Mouse (Mus musculus): ENCODE measurements around the gene Prr7. TPM values are rescaled to one million over a fixed set of nuclear protein-coding genes. Genes with fewer than 3 reads are reported as not detected.

Gene Prr7
- total and polyA plus RNA-seq, 3 experiments: 0.86 to 1.1 (median 0.94) TPM

- intact Hi-C loops (cut with DNase I): loop anchor here (1.0 to 2.0 kb wide), 3 partner anchors 24 to 64 kb away; partner anchors contain the start of gene Ddx41
- whole genome bisulfite sequencing: 1% methylated on average over 25 of the region's 25 CpGs
- DNase-seq: peak; percentile 76 to 81
- H3K4me1 ChIP-seq (ENCODE audit: control insufficient read depth, insufficient read depth, low read length): peaks cover 18% of the 10 kb centered on the region
- no peaks in the 10 kb centered on the region; the same call in 1 of the 2 replicates for H3K79me2 ChIP-seq (replicated peaks; ENCODE audit: control insufficient read depth, insufficient read depth, low read length)
- H3K36me3 ChIP-seq (ENCODE audit: control insufficient read depth, insufficient read depth, low read length): no peaks in the 10 kb centered on the region
- TF ChIP-seq POLR2A (IDR thresholded peaks at IDR 0.05; ENCODE audit: insufficient read depth, low read depth, low read length) (no peak), CTCF (IDR thresholded peaks at IDR 0.05) (no peak), EP300 (IDR thresholded peaks at IDR 0.05; ENCODE audit: insufficient read depth, low read depth, low read length) (no peak)
- H3K4me3 ChIP-seq: peak overlapping the region; percentile 80
- peak overlapping the region; percentile 93 for H3K27ac ChIP-seq
- peak overlapping the region; percentile 86 for H3K9ac ChIP-seq (ENCODE audit: low read depth, low read length)
- H3K27me3 ChIP-seq (ENCODE audit: control insufficient read depth, insufficient read depth, low read length): no peaks in the 10 kb centered on the region
Measured at GRCm38 (mm10) chr13:55512379-55513031, 48.4 kb downstream of the Prr7 start.

- peak within 1 kb of the TSS; percentile 80 for H3K4me3 ChIP-seq
- H3K79me2 ChIP-seq (replicated peaks; ENCODE audit: control insufficient read depth, insufficient read depth, low read length): no peaks in the 10 kb centered on the region; the same call in 1 of the 2 replicates
- H3K27me3 ChIP-seq (ENCODE audit: control insufficient read depth, insufficient read depth, low read length): no peaks in the 10 kb centered on the region
- TF ChIP-seq POLR2A (IDR thresholded peaks at IDR 0.05; ENCODE audit: insufficient read depth, low read depth, low read length): peak; percentile 99
- TF ChIP-seq EP300 (IDR thresholded peaks at IDR 0.05; ENCODE audit: insufficient read depth, low read depth, low read length): 0 out of 2 replicates have a peak, but pooled peaks have one; percentile 36
- TF ChIP-seq CTCF (IDR thresholded peaks at IDR 0.05): no peak; the same call in 1 of the 2 replicates
- WGBS: under 1% methylated on average over 55 of the region's 55 CpGs
- H3K4me1 ChIP-seq (ENCODE audit: control insufficient read depth, insufficient read depth, low read length): peaks cover 18% of the 10 kb centered on the region
- peak within 1 kb of the TSS; percentile 86 for H3K9ac ChIP-seq (ENCODE audit: low read depth, low read length)
- intact Hi-C loops (cut with DNase I): loop anchor here (1.0 to 2.0 kb wide), 3 partner anchors 23 to 64 kb away; partner anchors contain the start of gene Ddx41
- H3K36me3 ChIP-seq (ENCODE audit: control insufficient read depth, insufficient read depth, low read length): no peaks in the 10 kb centered on the region
- H3K27ac ChIP-seq: peak within 1 kb of the TSS; percentile 93
- peak; percentile 94 to 98 for DNase-seq
Measured at GRCm38 (mm10) chr13:55513111-55513748, 49.2 kb downstream of the Prr7 start, which contains the start of gene Pdlim7. Gene Pdlim7, minus strand, starts transcription at chr13:55513676.

- H3K9ac ChIP-seq (ENCODE audit: low read depth, low read length): no peak overlapping the region
- intact Hi-C loops (cut with DNase I): loop anchor here (1.0 to 2.0 kb wide), 4 partner anchors 22 to 65 kb away; partner anchors contain the start of gene Ddx41
- whole genome bisulfite sequencing: 38% methylated on average over 9 of the region's 9 CpGs
- peak overlapping the region; percentile 93; the same call in 1 of the 2 replicates for H3K27ac ChIP-seq
- DNase-seq: no peak
- peaks cover 18% of the 10 kb centered on the region for H3K4me1 ChIP-seq (ENCODE audit: control insufficient read depth, insufficient read depth, low read length)
- H3K79me2 ChIP-seq (replicated peaks; ENCODE audit: control insufficient read depth, insufficient read depth, low read length): no peaks in the 10 kb centered on the region; the same call in 1 of the 2 replicates
- no peaks in the 10 kb centered on the region for H3K36me3 ChIP-seq (ENCODE audit: control insufficient read depth, insufficient read depth, low read length)
- TF ChIP-seq CTCF (IDR thresholded peaks at IDR 0.05): no peak
- no peak for TF ChIP-seq POLR2A (IDR thresholded peaks at IDR 0.05; ENCODE audit: insufficient read depth, low read depth, low read length)
- TF ChIP-seq EP300 (IDR thresholded peaks at IDR 0.05; ENCODE audit: insufficient read depth, low read depth, low read length): no peak
- H3K27me3 ChIP-seq (ENCODE audit: control insufficient read depth, insufficient read depth, low read length): no peaks in the 10 kb centered on the region
- peak overlapping the region; percentile 80 for H3K4me3 ChIP-seq
Measured at GRCm38 (mm10) chr13:55513828-55514227, 49.8 kb downstream of the Prr7 start.

DNA sequence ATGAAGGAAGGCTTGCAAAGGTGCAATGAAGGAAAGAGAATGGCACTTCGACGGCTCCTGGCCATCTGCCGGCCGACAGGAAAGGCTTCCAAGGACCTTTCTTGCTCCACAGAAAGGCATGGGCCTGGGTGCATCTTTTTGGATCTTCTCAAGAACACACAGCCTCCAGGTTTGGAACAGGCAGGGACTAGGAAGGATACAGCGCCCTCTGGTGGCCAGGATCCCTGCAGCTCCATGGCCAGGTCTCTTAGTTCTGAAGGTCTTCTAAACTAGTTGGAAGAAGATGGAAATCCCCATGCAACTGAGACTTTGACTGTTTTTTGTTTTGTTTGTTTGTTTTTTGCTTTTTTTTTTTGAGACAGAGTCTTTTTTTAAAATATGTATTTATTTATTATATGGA lies 52.9 kb downstream of the Prr7 start:
- H3K4me1 ChIP-seq (ENCODE audit: control insufficient read depth, insufficient read depth, low read length): peaks cover 5% of the 10 kb centered on the region
- peak; percentile 76; the same call in 1 of the 2 replicates for TF ChIP-seq EP300 (IDR thresholded peaks at IDR 0.05; ENCODE audit: insufficient read depth, low read depth, low read length)
- no peak; the same call in 1 of the 2 replicates for TF ChIP-seq CTCF (IDR thresholded peaks at IDR 0.05)
- TF ChIP-seq POLR2A (IDR thresholded peaks at IDR 0.05; ENCODE audit: insufficient read depth, low read depth, low read length): no peak
- H3K27ac ChIP-seq: no peak overlapping the region
- no peaks in the 10 kb centered on the region for H3K79me2 ChIP-seq (replicated peaks; ENCODE audit: control insufficient read depth, insufficient read depth, low read length)
- no peaks in the 10 kb centered on the region; the same call in 1 of the 2 replicates for H3K27me3 ChIP-seq (ENCODE audit: control insufficient read depth, insufficient read depth, low read length)
- H3K36me3 ChIP-seq (ENCODE audit: control insufficient read depth, insufficient read depth, low read length): no peaks in the 10 kb centered on the region
- H3K4me3 ChIP-seq: no peak overlapping the region
- 2% methylated on average over 5 of the region's 5 CpGs for WGBS
- H3K9ac ChIP-seq (ENCODE audit: low read depth, low read length): no peak overlapping the region
- intact Hi-C loops (cut with DNase I): loop anchor here (1.0 kb wide), 2 partner anchors 99 to 112 kb away; no protein-coding TSS in a partner anchor
- peak; percentile 82 to 91 for DNase-seq

DNA sequence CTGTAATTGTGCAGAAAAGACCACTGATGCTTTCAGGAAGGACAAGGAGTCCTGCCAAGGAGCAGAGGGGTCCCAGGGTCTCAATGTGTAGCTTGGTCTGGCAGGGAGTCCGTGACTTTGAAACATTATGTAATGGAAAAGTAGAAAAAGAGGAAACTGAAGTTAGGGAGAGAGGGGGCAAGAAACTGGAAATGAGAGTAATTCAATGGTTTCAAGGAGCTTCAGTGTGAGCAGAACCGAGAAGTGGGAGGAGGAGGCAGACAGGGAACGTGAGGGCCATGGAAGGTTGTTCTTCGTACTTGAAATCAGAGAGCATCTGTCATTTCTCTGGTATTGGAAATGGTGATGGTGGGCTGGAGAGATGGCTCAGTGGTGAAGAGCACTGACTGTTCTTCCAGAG lies 55.5 kb downstream of the Prr7 start:
- Histone ChIP-seq H3K4me3 (no peak overlapping the region), H3K79me2 (replicated peaks; ENCODE audit: control insufficient read depth, insufficient read depth, low read length) (no peaks in the 10 kb centered on the region), H3K27me3 (ENCODE audit: control insufficient read depth, insufficient read depth, low read length) (no peaks in the 10 kb centered on the region; the same call in 1 of the 2 replicates), H3K36me3 (ENCODE audit: control insufficient read depth, insufficient read depth, low read length) (no peaks in the 10 kb centered on the region), H3K9ac (ENCODE audit: low read depth, low read length) (no peak overlapping the region), H3K27ac (no peak overlapping the region), H3K4me1 (ENCODE audit: control insufficient read depth, insufficient read depth, low read length) (peaks cover 12% of the 10 kb centered on the region)
- DNase-seq: no peak
- TF ChIP-seq CTCF (IDR thresholded peaks at IDR 0.05): no peak
- TF ChIP-seq POLR2A (IDR thresholded peaks at IDR 0.05; ENCODE audit: insufficient read depth, low read depth, low read length): no peak
- TF ChIP-seq EP300 (IDR thresholded peaks at IDR 0.05; ENCODE audit: insufficient read depth, low read depth, low read length): no peak
- WGBS: 38% methylated on average over 4 of the region's 4 CpGs
- intact Hi-C loops (cut with DNase I): no loop called here
